Mouse (Mus musculus) right cerebral cortex, adult 2 months (tissue): ENCODE measurements at regions not wholly inside any gene's neighbourhood (a gene's known extent, or its start where the extent isn't known, plus 50 kb on each side); places are given as distances from the start of the nearest gene placed in this dataset.

ENCODE experiments used
- DNase-seq, 2 experiments: peaks; one replicate each; pipeline ENCODE4 v3.0.0; 2021 to 2022; ENCODE audit warnings: low spot score in 2 of 2

DNA sequence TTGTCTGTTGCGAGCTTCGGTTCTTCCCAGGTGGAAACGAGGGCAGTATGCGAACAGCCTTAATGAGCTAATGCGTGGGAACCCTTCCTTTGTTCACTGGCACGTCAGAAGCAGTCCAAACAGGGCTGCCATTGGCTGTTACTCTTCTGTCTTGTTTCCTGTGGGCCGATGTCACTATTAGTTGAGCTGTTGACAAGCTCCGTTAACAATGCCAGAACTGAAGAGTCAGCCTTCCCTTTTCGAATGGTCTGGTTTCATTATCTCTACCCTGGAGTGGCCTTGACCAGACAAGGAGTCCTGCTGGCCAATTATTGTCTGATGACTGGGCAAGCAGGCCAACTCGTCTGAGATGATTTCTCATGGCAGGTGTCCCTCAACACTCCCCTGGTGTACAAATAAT is 230.1 kb downstream of the Gm11011 start:
- no peak for DNase-seq

DNA sequence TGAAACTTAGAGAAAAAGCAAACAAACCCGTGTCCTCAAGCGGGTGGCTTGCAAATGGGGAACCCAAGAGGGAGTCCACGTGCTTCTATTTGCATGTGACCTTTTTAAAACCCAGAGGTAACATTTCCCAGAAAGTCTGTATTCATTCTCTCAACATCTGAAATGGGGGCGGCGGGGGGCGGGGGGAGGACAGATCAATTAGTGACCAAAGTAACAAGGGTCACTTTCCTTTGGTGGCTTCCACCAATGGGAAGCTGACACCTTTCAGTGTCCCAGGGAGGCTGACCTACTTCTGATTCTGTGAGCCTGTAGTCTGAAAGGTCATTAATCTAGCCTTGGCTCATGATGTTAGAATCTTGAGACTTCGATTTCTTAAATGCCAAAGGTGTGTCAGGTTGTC is 236.0 kb downstream of the Gm11011 start:
- no peak for DNase-seq

DNA sequence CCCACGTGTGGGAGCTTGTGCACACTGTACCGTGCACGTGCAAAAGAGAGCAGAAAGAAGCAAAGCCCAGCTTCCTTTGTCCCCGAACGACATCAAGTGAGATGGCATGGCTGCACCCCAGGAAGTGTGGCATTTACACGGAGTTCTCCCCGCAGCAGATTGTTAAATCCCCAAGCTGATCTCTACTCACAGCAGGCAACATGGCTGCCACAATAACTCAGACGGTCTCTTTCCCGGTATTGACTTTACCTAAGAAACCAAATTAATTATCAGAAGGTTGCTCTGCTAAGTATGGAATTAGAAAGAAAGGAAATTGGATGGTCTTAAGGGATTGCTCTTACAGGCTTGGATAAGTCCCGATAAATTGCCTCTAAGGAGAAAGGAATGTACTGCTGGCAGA is 241.4 kb downstream of the Gm11011 start:
- DNase-seq: no peak

DNA sequence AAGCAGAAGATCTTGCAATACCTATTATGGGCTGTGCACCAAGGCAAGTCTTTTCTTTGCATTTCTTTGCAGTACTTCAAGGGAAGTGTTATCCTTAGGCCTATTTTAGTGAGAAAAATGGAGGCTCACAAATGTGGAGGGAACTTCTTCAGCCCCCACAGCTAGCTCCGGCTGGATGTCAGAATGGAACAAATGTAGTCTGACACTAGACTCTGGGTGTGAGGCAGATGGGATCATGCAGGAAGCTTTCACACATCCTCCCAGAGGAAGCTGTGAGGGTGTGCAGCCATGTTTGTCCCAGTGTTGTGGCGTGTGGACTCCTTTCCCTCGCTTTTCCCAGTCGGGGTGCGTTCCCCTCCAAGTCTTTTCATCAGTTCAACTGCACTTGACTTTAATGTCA is 268.0 kb downstream of the Gm11011 start:
- DNase-seq: peak; percentile 56 to 58

DNA sequence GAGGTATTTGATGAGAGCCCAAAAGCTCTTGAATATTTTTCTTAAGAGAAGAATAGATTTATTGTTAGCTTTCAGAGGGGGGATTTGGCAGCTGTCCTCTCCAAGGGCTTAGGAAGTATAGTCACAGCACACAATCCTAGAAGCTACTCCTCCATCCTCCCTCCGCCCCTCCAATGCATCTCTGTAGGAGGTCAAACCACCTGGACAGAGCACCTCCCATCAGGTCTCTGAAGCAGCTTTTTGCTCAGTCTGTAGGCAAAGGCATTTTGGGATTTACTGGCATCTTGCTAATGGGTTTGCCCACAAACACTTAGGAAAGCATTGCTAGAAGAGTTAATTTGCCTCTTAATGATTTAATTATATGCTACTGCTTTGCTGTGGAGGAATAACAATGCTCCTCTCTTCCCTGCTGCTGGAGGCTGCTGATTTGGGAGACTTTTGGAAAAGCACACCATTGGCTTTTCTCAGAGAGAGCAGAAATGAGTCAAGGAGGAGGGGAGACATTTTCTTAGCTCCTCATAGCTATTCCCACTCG is 273.1 kb downstream of the Gm11011 start:
- no peak for DNase-seq

DNA sequence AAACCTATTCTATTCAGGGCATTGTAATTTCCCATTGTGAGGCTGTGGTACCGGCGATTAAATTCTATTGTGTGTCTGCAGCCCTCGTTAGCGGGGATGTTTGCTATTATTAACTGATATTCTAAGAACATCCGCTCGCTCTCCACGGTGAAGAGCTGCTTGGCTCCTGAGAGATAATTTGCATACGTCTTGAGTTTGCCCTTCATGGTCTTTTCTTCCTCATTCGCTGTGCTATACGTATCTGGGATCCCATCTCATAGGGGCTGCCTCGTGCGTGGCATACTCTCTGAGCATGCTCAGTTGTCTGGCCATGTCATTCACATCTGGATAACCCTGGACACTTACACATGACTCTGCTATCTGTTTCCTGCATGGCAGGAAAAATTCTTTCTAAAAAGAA is 275.7 kb downstream of the Gm11011 start:
- DNase-seq: no peak

DNA sequence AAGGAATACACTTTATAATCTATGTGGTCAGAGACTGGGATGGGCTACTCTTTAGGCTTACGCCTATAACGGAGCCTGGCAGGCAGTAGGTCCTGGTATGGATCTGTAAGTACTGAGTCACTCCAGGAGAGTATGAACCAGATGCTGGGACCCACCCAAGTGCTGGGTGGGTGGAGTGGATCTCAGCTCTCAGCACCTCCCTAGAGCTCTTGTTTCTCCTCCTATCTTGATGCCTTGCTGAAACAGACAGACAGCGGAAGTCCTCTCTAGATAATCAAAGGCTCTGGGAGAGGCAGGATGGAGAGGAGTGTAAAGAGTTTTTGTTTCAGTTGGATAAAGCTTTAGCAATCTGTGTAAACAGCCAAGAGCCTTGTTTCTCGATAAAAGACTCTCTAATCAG is 276.2 kb downstream of the Gm11011 start:
- DNase-seq: peak in 1 of 2 experiments; percentile 22

DNA sequence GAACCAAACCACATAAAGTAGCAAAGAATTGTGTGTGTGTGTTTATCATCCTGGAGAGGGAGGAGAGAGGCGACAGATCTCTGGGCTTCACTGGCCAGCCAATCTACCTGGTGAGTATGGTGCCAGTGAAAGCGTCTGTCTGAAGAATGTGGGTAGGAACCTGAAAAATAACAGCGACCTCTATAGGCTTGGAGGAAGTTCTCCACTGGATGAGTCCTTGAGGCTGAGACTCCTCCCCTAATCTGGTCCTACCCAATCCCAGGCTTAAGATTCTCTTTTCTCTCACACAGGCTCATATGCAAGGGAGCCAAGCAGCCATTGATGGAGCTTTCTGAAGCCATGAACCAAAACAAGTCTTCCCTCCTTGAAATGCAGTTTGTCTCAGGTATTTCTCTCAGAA is 283.2 kb downstream of the Gm11011 start:
- no peak for DNase-seq

DNA sequence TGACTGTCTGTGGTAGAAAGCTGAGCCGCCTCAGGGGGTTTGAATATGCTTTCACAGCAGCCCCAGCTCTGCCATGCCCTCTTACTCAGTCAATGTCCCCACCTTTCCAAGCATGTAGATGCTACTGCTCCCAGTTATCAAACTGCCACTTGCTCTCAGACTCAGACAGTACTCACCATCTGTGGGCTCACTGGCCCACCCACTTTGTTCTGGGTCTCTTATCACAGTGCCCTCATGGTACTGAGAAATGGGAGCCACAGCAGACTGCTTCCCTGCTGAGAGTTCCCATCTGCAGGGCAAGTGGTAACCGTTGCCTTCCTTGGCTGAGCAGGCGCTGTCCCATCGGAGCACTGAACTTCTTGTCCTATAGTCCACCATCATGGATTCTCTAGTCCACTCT is 286.6 kb downstream of the Gm11011 start:
- DNase-seq: no peak

DNA sequence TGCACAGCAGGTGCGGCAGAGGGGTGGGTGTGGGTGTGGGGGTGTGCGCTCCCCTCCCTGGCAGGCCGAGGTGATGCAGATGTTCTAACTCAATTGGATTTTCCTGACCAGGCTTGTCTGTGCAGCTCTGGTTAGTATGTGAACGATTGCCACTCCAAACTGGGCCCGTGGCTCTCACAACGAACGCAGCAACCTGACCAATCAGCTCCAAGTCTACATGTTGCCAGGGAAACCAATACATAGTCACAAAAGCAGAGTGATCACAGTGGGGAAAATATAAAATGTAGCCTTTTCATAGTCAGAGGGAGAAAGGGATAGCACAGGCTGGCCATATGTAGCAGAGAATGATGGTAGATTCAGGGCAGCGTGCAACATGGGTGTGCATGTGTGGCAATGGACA is 287.1 kb downstream of the Gm11011 start:
- peak; percentile 51 to 67 for DNase-seq

DNA sequence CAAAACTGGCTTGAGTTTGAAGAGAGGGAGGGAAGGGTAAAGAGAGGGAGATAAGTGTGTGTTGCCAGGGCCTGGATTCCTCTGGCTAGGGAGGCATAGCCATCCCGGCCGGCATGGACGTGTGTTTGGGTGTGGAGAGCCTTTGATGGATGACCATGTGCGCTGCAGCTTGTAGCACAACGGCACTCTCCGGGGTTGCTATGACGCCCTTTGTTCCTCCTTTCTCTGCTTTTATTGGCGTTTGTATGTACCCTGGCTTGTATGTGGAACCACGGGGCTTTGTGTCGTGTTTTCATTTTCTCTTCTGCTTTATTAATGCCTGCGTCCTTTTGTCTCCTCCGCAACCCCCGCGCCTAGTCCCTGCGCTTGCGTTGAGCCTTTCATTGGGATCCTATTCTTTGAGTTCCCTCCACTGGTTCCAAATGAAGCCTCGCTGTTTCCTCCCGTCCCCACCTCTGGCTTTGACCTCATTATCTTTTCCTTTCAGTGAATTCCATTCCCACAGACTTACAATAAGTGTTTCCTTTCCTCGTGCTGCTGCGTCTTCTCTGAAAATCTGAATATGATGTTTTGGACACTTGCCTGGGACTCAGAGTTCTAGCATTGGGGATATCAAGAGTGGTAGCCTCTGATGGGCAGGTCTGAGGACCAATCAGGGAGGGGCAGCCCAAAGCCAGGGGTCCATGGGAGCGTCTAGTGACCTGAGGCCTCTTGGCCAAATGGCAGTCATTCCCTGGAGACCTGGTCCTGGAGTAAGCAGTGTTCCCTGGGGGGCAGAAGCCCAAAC is 289.5 kb downstream of the Gm11011 start:
- peak in 1 of 2 experiments; percentile 21 for DNase-seq

DNA sequence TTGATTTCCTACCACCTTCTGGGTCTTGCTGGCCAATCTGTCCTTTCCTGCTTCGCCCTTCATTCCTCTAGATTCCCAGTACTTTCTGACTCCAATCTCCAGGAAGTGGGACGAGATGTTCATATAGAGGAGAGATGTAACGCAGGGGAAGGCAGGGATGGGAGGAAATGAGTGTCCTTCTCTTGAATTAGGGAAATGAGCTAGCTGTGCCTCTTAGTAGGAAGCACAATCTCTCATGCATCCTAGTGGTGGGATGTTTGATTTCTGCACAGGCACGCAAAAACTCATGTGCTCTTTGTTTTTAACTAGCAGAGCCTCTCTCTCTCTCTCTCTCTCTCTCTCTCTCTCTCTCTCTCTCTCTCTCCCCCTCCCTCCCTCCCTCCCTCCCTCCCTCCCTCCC is 290.3 kb downstream of the Gm11011 start:
- DNase-seq: peak in 1 of 2 experiments; percentile 7

DNA sequence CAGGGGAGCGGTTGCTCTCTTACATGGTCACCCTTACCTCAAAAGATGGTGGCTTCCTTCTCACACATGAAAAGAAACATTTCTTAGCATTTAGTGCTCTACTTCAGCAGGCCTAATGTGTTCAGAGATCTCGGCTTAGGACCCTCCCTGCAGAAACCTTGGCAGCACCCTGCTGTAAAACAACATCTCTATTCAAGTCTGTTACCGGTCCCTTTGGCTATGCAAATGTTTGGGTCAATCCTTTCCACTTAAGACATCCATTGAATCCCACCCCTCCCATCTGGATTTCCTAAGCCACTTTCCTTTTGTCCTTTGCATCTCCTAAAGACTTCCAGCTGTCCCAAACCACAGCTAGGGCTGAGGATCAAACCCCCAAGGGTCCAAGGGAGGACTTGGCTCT is 294.2 kb downstream of the Gm11011 start:
- DNase-seq: no peak

DNA sequence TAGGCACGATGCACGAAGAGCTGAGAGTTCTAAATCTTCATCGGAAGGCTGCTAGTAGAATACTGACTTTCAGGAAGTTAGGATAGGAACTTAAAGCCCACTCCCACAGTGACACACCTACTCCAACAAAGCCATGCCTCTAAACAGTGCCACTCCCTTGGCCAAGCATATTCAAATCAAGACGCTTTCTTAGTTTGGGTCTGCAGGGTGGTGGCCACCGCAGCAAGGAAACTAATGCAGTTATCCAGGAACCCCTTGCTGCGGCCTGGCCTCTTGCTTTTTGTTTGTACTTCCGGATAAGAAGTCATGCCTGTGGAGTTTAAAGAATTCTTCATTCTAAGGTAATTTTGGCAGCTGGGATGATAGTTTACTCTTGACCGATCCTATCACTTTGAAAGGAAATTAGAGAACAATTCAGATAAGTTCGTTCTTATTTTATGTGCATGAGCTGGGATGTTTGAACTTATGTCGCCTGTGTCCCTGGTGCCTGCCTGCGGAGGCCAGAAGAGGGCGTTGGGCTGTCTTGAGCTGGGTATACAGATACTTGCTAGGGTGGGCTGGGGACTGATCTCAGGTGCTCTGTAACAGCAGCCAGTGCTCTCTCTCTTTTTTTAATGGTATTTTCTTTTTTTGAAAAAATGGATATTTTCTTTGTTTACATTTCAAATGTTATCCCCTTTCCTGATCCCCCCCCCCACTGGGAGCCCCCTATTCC is 298.5 kb downstream of the Gm11011 start:
- DNase-seq: no peak

DNA sequence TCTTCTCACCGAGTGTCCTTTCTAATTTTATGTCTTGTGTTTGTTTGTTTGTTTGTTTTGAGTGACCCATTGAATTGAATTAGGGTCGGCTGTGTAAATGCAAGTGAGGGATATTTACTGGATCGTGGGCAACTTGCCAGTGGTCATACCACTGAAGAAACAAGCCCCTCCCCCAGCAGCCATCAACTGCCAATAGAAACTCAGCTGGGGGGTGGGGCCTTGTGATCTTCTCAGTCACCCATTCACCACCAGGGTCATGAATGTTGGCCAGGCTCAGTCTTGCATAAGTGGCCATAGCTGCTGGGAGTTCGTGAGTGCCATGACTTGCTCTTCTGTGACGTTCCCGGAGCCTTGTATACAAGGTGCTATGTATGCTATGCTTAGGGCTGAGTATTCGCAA is 300.8 kb downstream of the Gm11011 start:
- DNase-seq: no peak

DNA sequence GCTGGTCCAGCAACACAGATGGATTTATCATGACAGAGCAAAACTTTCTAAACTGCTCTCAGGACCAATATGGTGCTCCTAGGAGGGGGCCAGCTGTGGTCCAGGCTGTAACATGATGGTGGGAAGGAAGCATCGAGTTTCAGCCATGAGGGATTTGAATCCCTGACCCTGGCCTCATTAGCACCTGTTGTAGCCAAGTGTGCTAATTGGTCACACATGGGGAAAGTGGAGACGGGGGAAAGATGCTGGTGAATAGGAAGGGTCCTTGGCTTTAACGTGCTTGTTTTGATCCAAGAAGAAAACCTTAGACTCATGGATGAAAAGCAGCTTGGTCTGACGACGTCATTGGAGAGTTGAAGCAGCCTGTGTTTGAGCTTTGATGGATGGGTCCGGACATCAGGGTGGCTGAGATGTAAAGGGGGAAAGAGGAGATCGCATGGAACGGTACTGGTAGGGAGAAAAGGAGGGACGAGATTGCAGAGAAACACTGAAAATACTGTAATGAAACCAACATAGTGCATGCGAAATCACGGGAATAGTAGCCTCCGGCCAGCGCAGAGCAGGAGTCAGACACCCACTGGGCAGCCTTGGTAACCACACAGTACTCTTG is 304.9 kb downstream of the Gm11011 start:
- DNase-seq: no peak

DNA sequence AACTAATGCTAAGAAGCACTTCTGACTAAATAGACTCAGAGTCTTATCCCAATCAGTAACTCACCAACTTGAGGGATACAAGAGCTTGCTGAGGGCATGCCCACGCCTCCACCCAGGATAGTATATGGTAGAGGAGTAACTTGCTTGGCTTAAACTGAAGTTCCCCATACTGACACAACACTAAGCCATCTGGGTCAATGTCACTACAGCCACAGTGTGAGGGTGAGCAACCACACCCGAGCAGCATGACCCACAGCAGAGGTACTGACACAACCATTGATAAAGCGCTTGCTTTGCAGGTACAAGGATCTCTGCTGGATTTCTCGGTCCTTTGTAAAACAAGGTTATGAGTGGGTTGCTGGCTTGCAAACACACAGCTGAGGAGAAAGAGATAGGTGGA is 312.2 kb downstream of the Gm11011 start:
- DNase-seq: no peak

DNA sequence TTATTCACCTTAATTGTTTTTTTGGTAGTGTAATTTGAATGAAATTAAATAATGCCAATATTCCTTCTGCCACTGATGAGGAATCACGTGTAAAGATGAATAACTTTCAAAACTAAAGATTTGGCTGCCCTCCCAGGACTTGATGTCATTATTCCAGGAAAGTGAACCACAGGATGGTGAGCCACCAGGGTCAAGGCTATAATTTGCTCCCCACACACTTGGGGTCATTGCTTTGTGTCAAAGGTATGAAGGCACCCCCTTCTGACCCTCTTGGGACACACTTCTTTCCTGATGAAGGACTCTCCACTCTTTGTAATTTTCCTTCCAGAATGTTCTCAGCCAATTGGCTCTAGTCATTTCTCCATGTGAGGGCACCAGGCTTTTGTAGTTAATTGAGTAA is 313.4 kb downstream of the Gm11011 start:
- DNase-seq: no peak

DNA sequence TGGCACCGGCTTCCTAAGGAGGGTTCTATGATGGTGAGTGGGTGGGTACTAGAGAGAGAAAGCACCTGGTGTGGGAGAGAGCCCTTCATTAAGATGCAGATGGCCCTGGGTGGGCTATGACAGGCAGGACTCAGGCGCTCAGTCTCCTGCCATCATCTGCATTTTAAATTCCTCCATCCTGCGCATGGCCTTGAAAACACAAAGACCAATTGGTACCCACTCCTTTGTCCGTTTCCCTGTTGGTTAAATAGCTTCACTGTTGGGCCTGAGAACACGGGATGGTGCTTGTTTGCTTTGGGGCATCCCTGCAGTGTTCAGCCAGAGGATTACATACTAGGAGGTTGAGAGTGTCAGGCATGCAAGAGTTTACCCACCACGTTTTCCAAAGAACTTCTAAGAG is 314.9 kb downstream of the Gm11011 start:
- DNase-seq: no peak

DNA sequence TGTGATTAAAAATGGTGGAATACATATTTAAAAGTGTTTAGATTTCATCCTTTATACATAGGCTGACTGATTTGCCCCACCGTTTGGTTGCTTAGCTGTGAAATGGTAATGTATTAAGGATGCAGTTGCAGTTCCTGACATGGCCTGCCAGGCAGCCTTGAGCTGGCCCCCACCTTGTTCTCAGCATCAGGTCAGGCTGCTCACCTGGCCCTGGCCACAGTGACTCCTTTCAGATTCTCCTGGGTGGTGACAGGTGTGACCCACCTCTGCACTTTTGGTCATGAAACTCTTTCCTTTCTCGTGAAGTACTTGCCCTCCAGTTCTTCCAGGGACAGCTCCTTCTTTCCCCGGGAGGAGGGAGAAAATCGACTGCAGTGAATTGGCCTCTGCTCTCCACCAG is 315.5 kb downstream of the Gm11011 start:
- no peak for DNase-seq

DNA sequence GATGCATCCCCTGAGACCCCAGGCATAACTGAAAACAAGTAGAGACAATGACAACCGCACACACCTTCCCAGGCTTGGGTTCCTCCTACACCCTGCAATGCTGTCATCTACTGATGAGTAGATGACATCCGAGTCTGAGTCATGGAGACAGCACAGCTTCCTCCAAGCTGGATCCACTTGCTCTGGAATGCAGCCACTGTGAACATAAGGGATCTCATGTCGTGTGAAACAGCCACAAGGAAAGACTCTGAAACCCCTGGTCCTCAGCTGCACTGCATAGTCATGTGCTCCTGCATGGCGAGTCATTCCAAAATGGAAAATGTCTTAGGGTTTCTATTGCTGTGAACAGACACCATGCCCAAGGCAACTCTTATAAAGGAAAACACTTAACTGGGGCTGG is 305.2 kb upstream of the Zfp64 start:
- DNase-seq: peak; percentile 17 to 29

DNA sequence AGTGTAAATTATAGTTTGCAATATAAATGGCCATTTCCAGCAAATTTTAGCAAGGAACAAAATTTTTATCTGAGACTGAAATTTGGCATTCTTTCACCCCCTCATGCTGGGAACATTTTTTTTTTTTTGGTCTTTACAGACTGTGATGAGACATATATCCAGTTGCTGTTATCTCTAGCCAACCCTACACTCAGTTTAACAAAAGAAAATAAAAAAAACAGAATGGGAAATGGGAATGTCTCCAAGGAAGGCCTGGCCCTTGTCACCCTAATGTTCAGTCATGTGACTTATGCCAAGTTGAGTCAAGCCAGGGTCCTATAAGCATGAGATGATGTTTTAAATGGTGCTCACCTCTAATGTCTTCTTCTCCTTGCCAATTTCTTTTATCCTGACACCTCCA is 289.2 kb upstream of the Zfp64 start:
- no peak for DNase-seq

DNA sequence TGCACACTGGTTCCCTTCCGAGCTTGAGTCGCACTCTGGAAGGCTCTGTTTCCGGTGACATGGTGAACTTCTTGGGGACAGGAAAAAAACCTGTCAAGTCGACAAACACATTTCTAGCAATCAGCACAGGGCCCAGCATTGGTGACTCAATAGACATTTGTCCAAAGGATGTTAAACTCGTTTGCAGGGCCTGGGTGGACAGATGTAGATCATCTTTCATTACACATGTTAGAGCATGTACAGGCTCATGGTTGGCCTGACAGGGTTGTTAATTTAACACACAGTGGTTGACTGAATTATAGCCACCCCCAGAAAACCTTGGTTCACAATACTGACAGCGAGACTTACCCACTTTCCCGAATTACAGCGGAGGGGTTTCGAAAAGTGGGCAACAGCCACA is 288.6 kb upstream of the Zfp64 start:
- DNase-seq: no peak
